Mouse (Mus musculus): ENCODE results near the gene Gm36210.
A peak's percentile ranks its signal among the peaks of the same experiment; 100 is the strongest.

The Gm36210 gene

GRCm38 (mm10) chr7:4922931-4923565, 16.7 kb upstream of the Gm36210 start:
- no peak for DNase-seq (ENCODE audit: low spot score)

- no peak for DNase-seq (ENCODE audit: low spot score)
Observed at GRCm38 (mm10) chr7:4922508-4922907, 16.2 kb upstream of the Gm36210 start.

- no peak for DNase-seq (ENCODE audit: low spot score)
Observed at GRCm38 (mm10) chr7:4921824-4922482, 15.6 kb upstream of the Gm36210 start, which contains the start of gene Nat14. Gene Nat14, plus strand, starts transcription at chr7:4922028.

GRCm38 (mm10) chr7:4920976-4921823, 14.9 kb upstream of the Gm36210 start:
- DNase-seq (ENCODE audit: low spot score): no peak

GRCm38 (mm10) chr7:4920496-4920895, 14.2 kb upstream of the Gm36210 start:
- no peak for DNase-seq (ENCODE audit: low spot score)

GRCm38 (mm10) chr7:4919971-4920370, 13.7 kb upstream of the Gm36210 start:
- DNase-seq (ENCODE audit: low spot score): no peak

- no peak for DNase-seq (ENCODE audit: low spot score)
Observed at GRCm38 (mm10) chr7:4919096-4919495, 12.8 kb upstream of the Gm36210 start.

- DNase-seq (ENCODE audit: low spot score): no peak
Observed at GRCm38 (mm10) chr7:4918681-4919080, 12.4 kb upstream of the Gm36210 start.

GRCm38 (mm10) chr7:4917494-4917893, 11.2 kb upstream of the Gm36210 start:
- DNase-seq (ENCODE audit: low spot score): no peak

GRCm38 (mm10) chr7:4915669-4916416, 9.5 kb upstream of the Gm36210 start:
- no peak for DNase-seq (ENCODE audit: low spot score)

- peak; percentile 81 for DNase-seq (ENCODE audit: low spot score)
Observed at GRCm38 (mm10) chr7:4915007-4915665, 8.8 kb upstream of the Gm36210 start, which contains the start of gene Zfp628. Gene Zfp628, plus strand, starts transcription at chr7:4915217.

- no peak for DNase-seq (ENCODE audit: low spot score)
Observed at GRCm38 (mm10) chr7:4912248-4912647, 5.9 kb upstream of the Gm36210 start.

- DNase-seq (ENCODE audit: low spot score): no peak
Observed at GRCm38 (mm10) chr7:4911561-4911960, 5.2 kb upstream of the Gm36210 start.

- DNase-seq (ENCODE audit: low spot score): no peak
Observed at GRCm38 (mm10) chr7:4902404-4902803, 3.9 kb downstream of the Gm36210 start.

GRCm38 (mm10) chr7:4901171-4901570, 5.1 kb downstream of the Gm36210 start:
- DNase-seq (ENCODE audit: low spot score): no peak

- DNase-seq (ENCODE audit: low spot score): no peak
Observed at GRCm38 (mm10) chr7:4900523-4900851, 5.8 kb downstream of the Gm36210 start.

GRCm38 (mm10) chr7:4899649-4900522, 6.4 kb downstream of the Gm36210 start:
- DNase-seq (ENCODE audit: low spot score): no peak

GRCm38 (mm10) chr7:4898851-4899648, 7.3 kb downstream of the Gm36210 start:
- DNase-seq (ENCODE audit: low spot score): no peak

- no peak for DNase-seq (ENCODE audit: low spot score)
Observed at GRCm38 (mm10) chr7:4895186-4895585, 11.1 kb downstream of the Gm36210 start.

GRCm38 (mm10) chr7:4886680-4887079, 19.6 kb downstream of the Gm36210 start:
- no peak for DNase-seq (ENCODE audit: low spot score)

All from urinary bladder, postnatal 10 days (tissue).